Mouse (Mus musculus) lung, adult 2 months (tissue): Measurements from ENCODE around the gene Pold2.

Source experiments
- CTCF ChIP-seq: fragments of 200-500 bp; IDR thresholded peaks from 2 replicates; pipeline ENCODE4 v1.5.1; 2011; ENCODE audit warnings: mild to moderate bottlenecking, low read length, control low read depth; ENCODE audit not compliant: insufficient read depth
- POLR2A ChIP-seq: fragments of 200-500 bp; IDR thresholded peaks from 2 replicates; pipeline ENCODE4 v1.6.1; 2011; ENCODE audit warnings: low read depth, mild to moderate bottlenecking, control low read depth, low read length, borderline replicate concordance; ENCODE audit errors: extremely low read depth

DNA sequence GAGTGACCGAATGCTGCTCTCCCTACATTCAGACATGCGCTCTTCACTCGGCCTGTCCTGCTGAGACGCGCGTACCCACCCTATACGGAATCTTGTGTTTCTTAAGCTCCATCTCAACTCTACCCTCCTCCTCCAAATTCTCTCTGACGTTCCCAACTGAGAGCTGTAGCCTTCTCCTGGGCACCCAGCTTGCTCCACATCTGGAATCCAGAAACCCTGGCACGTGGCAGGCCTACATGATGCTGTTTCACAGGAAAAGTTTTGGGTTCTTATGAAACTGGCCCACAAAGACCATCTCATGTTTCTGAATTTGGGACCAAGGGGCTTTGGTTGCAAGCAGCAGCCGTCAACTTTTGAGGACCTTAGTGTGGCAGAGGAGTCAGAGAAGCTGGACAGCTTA lies 21.2 kb upstream of the Pold2 start:
- TF ChIP-seq POLR2A (no peak), CTCF (no peak)
